Mouse (Mus musculus) retina, adult 2 months (tissue): ENCODE measurements around the gene Ankrd28.

Experiments used
- DNase-seq: peaks from one replicate; pipeline ENCODE4 v3.0.0-alpha.2; 2012; ENCODE audit warnings: low read depth, low spot score

Gene Ankrd28

GRCm38 (mm10) chr14:31715669-31716068 lies 114.8 kb downstream of the Ankrd28 start:
- no peak for DNase-seq

- no peak for DNase-seq
Observed at GRCm38 (mm10) chr14:31709343-31709742, 121.1 kb downstream of the Ankrd28 start.

DNA sequence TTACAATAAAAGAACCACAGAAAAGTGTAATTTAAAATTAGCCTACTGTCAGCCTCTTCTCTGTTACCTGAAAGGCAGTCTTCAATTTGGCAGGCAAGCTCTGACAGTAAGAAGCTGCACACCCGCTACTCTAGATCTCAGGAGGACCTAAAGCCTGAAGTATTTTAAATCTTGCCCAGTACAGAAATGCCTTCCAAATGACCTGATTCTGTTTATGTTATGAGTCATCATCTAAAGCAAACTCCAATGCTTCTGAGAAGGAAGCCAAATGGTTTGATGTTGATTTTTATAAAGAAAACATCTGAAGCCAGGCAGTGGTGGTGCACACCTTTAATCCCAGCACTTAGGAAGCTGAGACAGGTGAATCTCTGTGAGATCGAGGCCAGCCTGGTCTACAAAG lies 130.1 kb downstream of the Ankrd28 start:
- no peak for DNase-seq

GRCm38 (mm10) chr14:31697755-31698154 lies 132.7 kb downstream of the Ankrd28 start:
- no peak for DNase-seq

- no peak for DNase-seq
Observed at GRCm38 (mm10) chr14:31697346-31697745, 133.1 kb downstream of the Ankrd28 start.

DNA sequence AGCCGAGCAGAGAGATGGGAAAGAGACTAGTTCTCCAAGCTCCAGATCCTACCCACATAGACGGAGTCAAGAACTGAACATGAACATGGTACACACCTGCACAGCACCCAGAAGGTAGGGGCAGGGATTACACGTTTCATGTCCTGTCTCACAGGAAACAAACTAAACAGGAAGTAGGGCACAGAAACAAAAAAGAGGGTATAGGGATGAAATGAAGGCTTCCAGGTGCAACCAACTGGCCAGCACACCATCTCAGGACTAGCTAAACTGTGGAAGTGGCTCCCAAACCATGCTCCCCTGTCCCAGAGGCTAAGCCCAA lies 133.5 kb downstream of the Ankrd28 start:
- DNase-seq = no peak

DNA sequence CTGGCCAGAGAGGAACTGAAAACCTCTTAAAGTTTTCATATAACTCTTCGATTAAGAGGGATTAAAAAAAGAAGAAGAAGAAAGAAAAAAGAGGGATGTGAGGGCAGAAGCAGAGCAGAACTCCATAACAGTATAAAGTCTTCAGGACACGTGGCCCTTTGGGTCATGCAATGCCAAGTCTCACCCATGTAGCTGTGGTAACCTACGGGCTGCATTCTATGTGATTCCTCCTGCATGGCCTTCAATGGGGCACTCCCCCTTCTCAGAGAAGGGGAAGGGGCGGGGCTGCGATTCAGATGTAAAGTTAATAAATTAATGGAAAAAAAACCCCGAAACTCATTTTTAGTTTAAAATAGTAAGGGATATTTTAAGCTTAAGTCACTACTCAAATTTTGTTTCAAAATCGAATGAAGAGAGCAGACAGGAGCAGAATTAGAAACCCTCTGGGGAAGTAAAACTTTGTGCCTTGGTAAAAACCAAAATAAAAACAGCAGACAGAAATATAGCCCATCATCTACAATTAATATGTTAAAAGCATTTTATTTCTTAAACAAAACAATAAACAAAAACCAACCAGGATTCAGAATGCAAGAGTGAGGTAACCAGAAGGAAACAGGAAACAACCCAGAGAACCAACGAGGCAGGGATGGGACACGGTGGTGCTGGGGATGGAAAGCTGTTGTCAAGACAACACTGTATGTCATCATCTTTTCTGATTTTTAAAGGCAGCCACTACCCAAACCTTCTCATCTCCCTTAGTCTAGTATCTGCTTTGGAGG lies 134.1 kb downstream of the Ankrd28 start:
- no peak for DNase-seq

- DNase-seq = no peak
Observed at GRCm38 (mm10) chr14:31692536-31692935, 137.9 kb downstream of the Ankrd28 start.

DNA sequence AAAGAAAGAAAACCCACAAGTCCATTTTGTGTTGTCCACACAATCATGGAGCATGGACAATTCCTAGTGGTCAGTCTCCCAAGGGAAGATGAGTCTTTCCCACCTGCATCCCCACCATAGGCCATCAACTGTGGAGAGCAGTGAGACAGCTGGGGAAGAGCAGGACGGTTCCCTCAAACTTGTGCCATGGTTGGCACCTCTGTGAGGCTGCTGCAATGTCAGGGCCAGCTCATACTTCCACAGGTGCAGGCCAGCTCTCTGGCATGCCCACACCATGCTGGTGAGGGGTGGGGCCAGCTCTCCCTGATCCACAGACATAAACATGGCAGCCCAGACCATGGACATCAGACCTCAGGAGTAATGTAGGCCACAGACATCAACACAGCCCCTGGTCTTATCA lies 144.2 kb downstream of the Ankrd28 start:
- no peak for DNase-seq

- no peak for DNase-seq
Observed at GRCm38 (mm10) chr14:31685680-31686079, 144.8 kb downstream of the Ankrd28 start.

DNA sequence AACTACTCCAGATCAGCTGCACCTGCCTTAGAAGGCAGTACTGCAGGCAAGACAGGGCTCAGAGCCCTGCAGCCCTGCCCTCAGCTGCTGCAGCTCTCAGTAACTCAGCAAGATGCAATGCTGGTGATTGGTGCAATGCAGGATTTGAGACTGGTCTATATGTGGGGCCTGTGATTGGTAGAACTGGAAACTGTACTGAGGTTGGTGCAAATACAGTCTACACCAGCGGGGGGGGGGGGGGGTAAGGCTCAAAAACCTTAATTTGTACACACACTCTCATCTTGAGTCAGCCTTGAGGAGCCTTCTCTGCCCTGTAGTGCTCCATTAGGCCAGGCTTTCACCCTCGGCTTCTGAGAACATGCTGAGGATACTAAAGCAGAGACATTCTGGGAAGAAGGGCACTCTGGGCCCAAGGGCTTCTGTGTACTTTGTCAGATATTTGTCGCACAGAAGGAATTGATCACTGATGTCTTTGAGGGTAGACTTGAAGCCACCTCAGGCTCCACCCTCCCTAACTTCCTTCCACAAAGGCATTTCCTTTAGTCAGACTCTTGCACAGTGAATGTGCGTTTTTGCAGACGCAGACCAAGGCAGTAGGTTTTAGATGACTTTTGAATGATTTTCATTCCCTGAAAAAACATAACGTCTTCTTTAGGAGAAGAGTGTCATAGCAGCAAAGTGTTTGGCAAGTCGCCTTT lies 146.0 kb downstream of the Ankrd28 start:
- DNase-seq = no peak

DNA sequence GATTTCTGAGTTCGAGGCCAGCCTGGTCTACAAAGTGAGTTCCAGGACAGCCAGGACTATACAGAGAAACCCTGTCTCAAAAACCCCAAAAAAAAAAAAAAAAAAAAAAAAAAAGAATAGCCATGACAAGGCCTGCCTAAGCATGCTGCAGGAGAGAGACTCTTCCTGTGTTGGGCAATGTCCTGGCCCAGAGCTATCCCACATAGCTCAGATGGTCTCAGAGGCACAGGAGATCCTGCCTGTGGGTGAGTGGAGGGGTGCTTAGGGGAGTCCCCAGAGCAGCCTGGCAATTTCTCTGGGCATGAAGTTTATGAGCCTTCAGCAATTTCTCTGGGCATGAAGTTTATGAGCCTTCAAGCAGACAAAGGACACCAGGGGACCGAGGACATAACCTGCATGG lies 146.8 kb downstream of the Ankrd28 start:
- DNase-seq = no peak

DNA sequence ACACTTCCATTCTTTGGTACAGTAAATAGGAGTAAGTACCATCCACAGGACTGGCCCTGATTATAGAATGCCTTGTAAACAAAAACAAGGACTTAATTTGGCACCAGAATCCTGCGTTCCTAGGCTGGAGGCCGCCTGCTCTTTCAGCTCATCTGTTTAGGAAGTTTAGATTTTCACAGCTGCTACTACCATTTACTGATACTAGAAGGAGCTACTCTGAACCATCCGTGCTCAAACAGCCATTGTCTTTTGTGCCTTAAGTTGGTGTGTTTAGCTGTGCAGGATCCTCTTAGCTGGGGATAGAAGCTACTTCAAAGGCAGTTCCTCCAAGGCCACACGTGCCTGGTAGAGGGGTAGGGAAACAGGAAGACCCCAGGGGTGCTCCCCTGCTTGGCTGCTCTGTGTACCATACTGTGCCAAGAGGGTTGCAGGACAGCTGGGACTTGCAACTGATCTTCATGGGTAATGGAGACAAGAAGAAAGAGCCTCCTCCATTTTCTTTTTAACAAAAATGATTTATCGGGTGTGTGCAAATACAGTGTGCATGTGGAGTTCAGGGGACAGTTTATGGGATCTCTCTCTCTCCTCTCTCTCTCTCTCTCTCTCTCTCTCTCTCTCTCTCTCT lies 148.4 kb downstream of the Ankrd28 start:
- no peak for DNase-seq

DNA sequence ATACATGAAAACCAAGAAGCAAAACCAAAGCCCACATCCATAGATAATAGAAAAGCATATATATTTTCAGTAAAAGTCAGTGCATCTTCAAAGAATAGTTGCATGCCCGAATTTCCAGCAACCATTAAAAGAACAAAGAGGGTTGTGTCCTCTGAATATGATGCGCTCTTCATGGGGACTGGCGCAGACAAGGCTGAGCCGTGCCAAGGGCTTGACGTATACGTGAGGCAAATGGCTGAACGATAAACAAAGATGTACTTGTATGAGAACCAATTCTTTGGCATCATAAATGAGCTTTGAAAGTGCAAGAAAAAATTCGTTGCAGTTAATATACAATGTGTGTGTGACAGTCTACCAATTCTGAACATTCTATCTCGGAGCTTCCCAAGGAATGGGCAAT lies 149.2 kb downstream of the Ankrd28 start:
- no peak for DNase-seq

GRCm38 (mm10) chr14:31680656-31681055 lies 149.8 kb downstream of the Ankrd28 start:
- DNase-seq = no peak

DNA sequence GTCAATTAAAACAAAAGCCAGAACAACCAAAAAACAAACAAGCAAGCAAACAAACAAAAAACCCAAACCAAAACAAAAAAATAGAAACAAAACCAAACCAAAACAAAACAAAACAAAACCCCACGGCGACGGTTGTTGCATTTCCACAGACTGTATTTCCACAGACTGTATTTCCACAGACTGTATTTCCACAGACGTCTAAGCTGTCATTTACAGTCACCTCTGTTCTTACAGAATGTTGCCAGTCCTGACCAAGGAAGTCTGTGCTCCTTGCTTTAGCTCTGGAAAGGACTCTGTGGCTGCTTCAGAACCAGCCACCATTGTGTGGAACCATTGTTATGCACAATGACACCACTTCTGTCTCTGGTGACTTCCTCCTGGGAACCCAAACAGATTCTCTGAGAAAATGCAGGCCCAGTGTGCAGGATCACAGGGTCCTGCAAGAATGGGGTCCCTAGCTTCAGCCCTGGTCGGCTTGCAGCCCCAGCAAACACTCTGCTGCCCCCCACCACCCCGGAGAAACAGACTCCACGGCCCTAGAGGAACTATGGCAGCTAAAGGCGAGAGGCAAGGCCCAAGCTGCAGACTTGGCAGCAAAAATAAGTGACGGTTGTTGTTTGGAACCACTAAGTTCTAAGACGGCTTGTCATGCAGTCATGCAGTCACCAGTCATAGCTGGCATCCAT lies 158.7 kb downstream of the Ankrd28 start:
- no peak for DNase-seq

GRCm38 (mm10) chr14:31669642-31670490 lies 160.6 kb downstream of the Ankrd28 start:
- DNase-seq = no peak

DNA sequence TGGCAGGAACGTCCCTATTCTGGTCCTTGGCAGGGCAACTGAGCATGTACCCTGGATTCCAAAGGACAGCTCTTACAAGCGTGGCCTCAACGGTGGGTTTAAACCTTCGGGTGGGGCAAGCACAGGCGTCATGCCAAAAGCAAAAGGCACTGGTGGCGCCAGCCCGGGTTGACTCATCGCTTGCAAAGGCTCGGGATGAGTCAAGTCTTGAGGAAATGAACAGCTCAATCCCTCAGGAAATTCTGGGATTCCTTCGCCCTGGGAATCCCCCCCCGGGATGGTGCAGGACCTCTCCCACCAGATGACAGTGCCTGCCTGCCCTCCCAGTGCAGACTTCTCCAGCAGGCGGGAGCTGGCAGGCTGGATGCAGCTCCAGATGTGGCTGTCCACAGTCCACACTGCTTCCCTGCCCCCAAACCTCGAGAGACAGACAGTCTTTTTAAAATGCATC lies 161.3 kb downstream of the Ankrd28 start:
- no peak for DNase-seq

DNA sequence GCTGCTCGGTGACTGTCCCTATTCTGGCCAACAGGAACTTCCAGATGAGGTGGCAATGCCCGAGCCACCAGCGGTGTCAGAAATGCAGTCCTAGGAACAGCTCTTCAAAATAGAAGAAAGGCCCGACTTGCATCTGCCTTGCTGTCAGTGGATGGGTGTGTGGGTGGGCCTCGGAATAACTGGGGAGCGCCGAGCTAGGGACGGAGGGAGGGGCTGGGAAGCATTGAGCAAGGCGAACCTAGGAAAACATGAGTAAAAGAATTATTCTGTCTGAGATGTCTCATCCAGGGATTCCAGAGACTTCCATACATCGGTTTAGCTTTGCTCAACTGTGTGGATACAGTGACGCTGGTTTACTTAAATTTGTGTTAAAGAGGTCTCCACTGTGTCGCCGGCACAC lies 162.1 kb downstream of the Ankrd28 start:
- DNase-seq = no peak

DNA sequence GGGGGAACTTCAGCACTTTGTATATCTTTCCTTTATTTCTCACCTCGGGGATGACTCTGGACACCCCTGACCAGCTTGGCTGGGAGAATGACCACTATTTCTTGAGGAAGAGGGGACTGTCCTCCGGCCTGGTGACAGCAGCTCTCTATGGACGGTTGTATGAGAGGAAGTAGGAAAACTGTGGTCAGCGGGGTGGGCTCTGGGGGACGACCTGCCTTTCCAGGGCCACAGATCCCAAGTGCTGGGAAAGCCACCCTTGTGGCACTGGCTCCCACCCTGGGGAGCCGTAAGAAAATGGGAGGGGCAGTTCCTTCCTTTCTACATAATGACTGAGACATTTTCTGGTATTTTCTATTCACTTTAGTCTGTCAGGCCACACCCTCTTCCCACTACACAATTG lies 162.7 kb downstream of the Ankrd28 start:
- DNase-seq = no peak

- no peak for DNase-seq
Observed at GRCm38 (mm10) chr14:31666931-31667705, 163.3 kb downstream of the Ankrd28 start.
